Mouse (Mus musculus) mesoderm, embryonic 11.5 days (tissue): ENCODE measurements at regions not wholly inside any gene's neighbourhood (a gene's known extent, or its start where the extent isn't known, plus 50 kb on each side); places are given as distances from the start of the nearest gene placed in this dataset.

Experiments
- DNase-seq: peaks from one replicate; pipeline ENCODE4 v3.0.0-alpha.2; 2012; ENCODE audit warnings: low read depth, low spot score

- no peak for DNase-seq
Measured at GRCm38 (mm10) chr1:61172946-61173345, 195.2 kb downstream of the Icos start.

- no peak for DNase-seq
Measured at GRCm38 (mm10) chr1:61175239-61175638, 197.5 kb downstream of the Icos start.

GRCm38 (mm10) chr1:61179461-61179860 lies 201.7 kb downstream of the Icos start:
- DNase-seq, result no peak

- peak; percentile 92 for DNase-seq
Measured at GRCm38 (mm10) chr1:61181099-61181821, 203.5 kb downstream of the Icos start.

GRCm38 (mm10) chr1:61187381-61188100 lies 209.8 kb downstream of the Icos start:
- no peak for DNase-seq

GRCm38 (mm10) chr1:61190921-61191320 lies 213.2 kb downstream of the Icos start:
- no peak for DNase-seq

- no peak for DNase-seq
Measured at GRCm38 (mm10) chr1:61198549-61199062, 220.9 kb downstream of the Icos start.

- DNase-seq, result no peak
Measured at GRCm38 (mm10) chr1:61201006-61201405, 223.3 kb downstream of the Icos start.

GRCm38 (mm10) chr1:61202079-61202478 lies 224.4 kb downstream of the Icos start:
- DNase-seq, result no peak

GRCm38 (mm10) chr1:61203170-61203569 lies 225.4 kb downstream of the Icos start:
- DNase-seq, result peak; percentile 64

- DNase-seq, result no peak
Measured at GRCm38 (mm10) chr1:61203612-61204011, 225.9 kb downstream of the Icos start.

- DNase-seq, result no peak
Measured at GRCm38 (mm10) chr1:61205137-61205536, 227.4 kb downstream of the Icos start.

GRCm38 (mm10) chr1:61206861-61207380 lies 229.2 kb downstream of the Icos start:
- no peak for DNase-seq

- no peak for DNase-seq
Measured at GRCm38 (mm10) chr1:61208386-61208785, 230.7 kb downstream of the Icos start.

- DNase-seq, result no peak
Measured at GRCm38 (mm10) chr1:61221131-61221530, 243.4 kb downstream of the Icos start.

GRCm38 (mm10) chr1:61228942-61229341 lies 251.2 kb downstream of the Icos start:
- DNase-seq, result no peak

- DNase-seq, result no peak
Measured at GRCm38 (mm10) chr1:61233001-61233400, 255.3 kb downstream of the Icos start.

- peak; percentile 47 for DNase-seq
Measured at GRCm38 (mm10) chr1:61233476-61234297, 256.0 kb downstream of the Icos start.

- no peak for DNase-seq
Measured at GRCm38 (mm10) chr1:61234298-61234682, 256.6 kb downstream of the Icos start.

- no peak for DNase-seq
Measured at GRCm38 (mm10) chr1:61236511-61236910, 258.8 kb downstream of the Icos start.

GRCm38 (mm10) chr1:61238668-61239067 lies 260.9 kb downstream of the Icos start:
- no peak for DNase-seq

GRCm38 (mm10) chr1:61257561-61257960 lies 279.8 kb downstream of the Icos start:
- DNase-seq, result no peak
